Mouse (Mus musculus) fat pad, adult 2 months (tissue): ENCODE results near the gene Tlx3.

Source experiments
- DNase-seq: peaks from one replicate; pipeline ENCODE4 v3.0.0-alpha.2; 2011; ENCODE audit warnings: low read depth, low spot score; ENCODE audit errors: extremely low read depth

The Tlx3 gene

DNA sequence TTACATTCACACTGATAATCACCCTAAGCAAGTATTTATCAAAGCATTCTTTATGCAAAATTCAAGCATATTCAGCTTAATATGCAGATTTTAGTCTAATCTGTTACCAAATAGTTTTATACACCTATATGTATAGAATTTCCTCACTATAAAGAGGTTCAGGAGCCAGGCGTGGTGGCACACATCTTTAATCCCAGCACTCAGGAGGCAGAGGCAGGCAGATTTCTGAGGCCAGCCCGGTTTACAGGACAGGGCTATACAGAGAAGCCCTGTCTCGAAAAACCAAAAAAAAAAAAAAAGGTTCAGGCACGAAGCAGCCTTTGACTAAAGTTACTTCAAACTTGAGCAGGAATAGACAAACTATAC, 51.6 kb downstream of the Tlx3 start:
- no peak for DNase-seq

DNA sequence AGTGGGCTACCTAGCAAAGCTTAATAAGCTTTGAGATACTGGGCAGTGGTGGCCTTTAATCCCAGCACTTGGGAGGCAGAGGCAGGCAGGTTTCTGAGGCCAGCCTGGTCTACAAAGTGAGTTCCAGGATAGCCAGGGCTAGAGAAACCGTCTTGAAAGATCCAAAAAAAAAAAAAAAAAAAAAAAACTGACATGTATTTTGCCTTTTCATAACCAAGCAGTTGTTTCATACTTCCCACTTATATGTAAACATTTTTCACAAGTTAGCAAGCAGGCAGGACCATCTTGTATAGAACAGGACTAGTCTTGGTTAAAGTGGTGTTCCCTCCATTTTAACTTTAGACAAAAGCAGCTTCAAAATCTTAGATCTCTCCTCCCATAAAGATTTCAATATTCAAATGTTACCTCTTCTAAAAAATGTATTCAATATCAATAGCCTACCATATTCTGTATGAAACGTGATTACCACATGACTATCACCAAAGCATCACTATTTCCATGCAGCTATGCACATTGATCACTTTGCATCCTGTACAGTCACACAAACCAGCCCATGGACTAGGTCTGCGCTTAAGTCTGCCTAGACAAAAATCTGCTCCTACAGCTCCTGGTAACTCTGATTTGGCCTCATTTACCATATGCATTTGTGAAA, 52.1 kb downstream of the Tlx3 start:
- DNase-seq = no peak
